Comparison of ENCODE assay signal across 16 mouse cellular contexts in the genomic region with DNA sequence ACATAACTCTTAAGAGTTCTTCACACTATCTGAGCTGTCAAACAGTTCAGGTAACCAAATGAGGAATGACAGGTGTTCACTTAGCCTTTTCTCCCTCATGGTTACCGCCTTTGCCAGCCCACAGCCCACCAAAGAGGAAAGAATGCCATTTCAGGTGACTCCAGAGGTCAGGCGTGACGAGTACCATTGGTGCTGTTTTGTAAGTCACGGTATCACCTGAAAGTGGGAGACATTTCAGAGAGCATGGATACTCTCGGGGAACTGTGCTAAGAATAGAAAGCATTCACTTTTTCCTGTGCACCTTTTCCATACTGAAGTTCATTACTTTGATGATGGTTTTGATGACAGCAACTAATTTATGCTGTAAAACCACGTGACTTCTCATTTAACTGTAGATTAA.
"Had no signal": no experiment of that assay in that cellular context is flagged by ENCODE, and none has a peak within 500 bp of the region (broad histone marks: within the 10 kb centered on the region; RNA-seq: fewer than 3 reads in every experiment).

No protein-coding gene starts in this region.

- H3K4me3 ChIP-seq: neural tube, embryonic 13.5 days; neural tube, embryonic 15.5 days; stomach, embryonic 15.5 days had no signal

- H3K9ac ChIP-seq: neural tube, embryonic 13.5 days; neural tube, embryonic 15.5 days; stomach, embryonic 15.5 days had no signal

- H3K27ac ChIP-seq: neural tube, embryonic 13.5 days; neural tube, embryonic 15.5 days; stomach, embryonic 15.5 days; stomach, postnatal 0 days had no signal

- H3K4me2 ChIP-seq: neural tube, embryonic 13.5 days; neural tube, embryonic 15.5 days; stomach, embryonic 15.5 days had no signal

- H3K27me3 ChIP-seq: neural tube, embryonic 13.5 days; neural tube, embryonic 15.5 days; stomach, embryonic 15.5 days had no signal

- H3K9me3 ChIP-seq: neural tube, embryonic 13.5 days; neural tube, embryonic 15.5 days; stomach, embryonic 15.5 days had no signal

- DNase-seq: retina, postnatal 1 day; right cerebral cortex, adult 18-20 months; right cerebral cortex, postnatal 14 days; right cerebral cortex, postnatal 25 days; right cerebral cortex, postnatal 4 days; spleen, adult 18-20 months; thymus, adult 18-20 months; thymus, adult 2 months; thymus, postnatal 14 days; thymus, postnatal 25 days; thymus, postnatal 36 days; thymus, postnatal 4 days had no signal

- H3K4me1 ChIP-seq: neural tube, embryonic 13.5 days; neural tube, embryonic 15.5 days; stomach, embryonic 15.5 days had no signal
